Mouse (Mus musculus): ENCODE results near the gene Cchcr1.

GRCm38 (mm10) chr17:35543412-35543861 lies 26.5 kb downstream of the Cchcr1 start:
- no peak for TF ChIP-seq CTCF (IDR thresholded peaks at IDR 0.05; ENCODE audit: control insufficient read depth, insufficient read depth, low read length)
- no peak for TF ChIP-seq POLR2A (IDR thresholded peaks at IDR 0.05; ENCODE audit: borderline replicate concordance, control insufficient read depth, low read depth, low read length)

All from bone marrow, adult 2 months (tissue).